Mouse (Mus musculus): Measurements from ENCODE around the gene Gm9747. TPM values are rescaled to one million over a fixed set of nuclear protein-coding genes. Genes with fewer than 3 reads are reported as not detected.

Gm9747 gene
- polyA plus RNA-seq, 1 experiment from 2014 or later = 2.6 TPM

DNA sequence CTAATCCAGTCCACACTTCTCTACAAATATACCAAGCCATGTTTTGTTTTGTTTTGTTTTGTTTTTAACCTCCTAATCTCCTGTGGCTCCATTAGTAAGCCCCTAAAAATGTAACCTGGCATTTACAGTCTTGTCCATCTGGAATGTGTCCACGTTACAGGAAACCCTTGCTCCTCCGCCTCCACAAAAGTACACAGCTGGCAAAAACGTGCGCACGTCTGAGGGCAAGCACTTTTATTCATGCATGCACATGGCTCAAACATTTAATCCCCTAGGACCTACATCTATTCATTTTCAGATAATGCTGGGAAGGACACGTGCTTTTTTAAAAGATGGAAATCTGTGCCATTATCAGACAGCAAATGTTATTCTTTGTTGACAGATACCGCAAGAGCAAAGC is 25.4 kb downstream of the Gm9747 start:
- WGBS (ENCODE audit: insufficient replicate concordance) = 68% methylated on average over 7 of the region's 7 CpGs
- Histone ChIP-seq H3K9ac (no peak overlapping the region), H3K4me3 (replicated peaks) (no peak overlapping the region), H3K36me3 (no peaks in the 10 kb centered on the region), H3K27me3 (no peaks in the 10 kb centered on the region), H3K4me1 (replicated peaks) (no peaks in the 10 kb centered on the region), H3K27ac (no peak overlapping the region), H3K9me3 (replicated peaks) (no peaks in the 10 kb centered on the region), H3K4me2 (no peak overlapping the region)
- ATAC-seq (ENCODE audit: low read depth) = no peak
- no peak for DNase-seq

DNA sequence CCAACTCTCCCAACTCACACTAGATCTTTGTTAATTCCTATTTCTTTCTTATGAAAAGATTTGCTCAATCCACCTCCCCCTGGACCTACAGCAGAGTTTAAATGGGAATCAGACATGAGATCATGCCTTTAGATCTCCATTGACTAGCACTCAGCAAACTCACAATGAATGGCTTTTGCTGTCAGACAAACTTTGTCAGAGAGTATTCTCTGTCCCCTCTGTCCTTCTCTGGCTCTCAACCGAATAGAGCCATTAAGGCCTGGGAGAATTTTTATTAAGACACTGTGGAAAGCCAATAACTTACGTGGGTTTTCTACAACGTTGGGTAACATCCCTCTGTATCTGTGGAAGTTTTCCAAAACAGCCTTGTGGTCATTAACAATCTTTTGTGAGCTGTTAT is 27.1 kb downstream of the Gm9747 start:
- H3K36me3 ChIP-seq = no peaks in the 10 kb centered on the region
- WGBS (ENCODE audit: insufficient replicate concordance) = 57% methylated on average over 3 of the region's 3 CpGs
- H3K9ac ChIP-seq = no peak overlapping the region

DNA sequence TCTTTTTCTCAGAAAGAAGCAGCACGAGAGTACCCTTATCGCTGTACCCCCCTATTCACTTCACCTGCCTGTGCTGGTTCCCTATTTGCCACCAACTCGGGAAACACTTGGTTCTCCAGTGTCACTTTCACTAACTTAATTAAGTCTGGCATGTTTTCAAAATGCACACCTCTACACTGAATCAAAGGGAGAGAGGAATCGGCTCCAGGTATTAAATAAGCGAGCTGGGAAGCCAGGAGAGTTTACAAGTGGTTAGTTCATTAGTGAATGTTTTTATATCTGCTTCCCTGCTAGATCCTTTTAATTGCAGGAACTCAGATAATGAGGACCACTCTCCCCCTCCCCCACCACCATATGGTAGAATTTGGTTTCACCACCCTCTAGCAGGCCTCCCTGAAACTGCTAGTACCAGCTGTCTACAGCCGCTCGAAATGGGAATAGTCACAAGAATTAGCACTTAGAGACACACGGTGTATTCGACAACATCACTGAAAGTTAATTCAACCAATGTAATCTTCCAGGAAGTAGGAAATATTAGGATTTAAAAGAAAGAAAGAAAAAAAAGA is 28.2 kb downstream of the Gm9747 start:
- no peaks in the 10 kb centered on the region for H3K36me3 ChIP-seq
- H3K27ac ChIP-seq = no peak overlapping the region
- no peak overlapping the region for H3K4me2 ChIP-seq
- H3K4me1 ChIP-seq (replicated peaks) = no peaks in the 10 kb centered on the region
- no peaks in the 10 kb centered on the region for H3K27me3 ChIP-seq
- no peaks in the 10 kb centered on the region for H3K9me3 ChIP-seq (replicated peaks)
- WGBS (ENCODE audit: insufficient replicate concordance) = 57% methylated on average over 9 of the region's 9 CpGs
- no peak for ATAC-seq (ENCODE audit: low read depth)
- no peak for DNase-seq
- H3K4me3 ChIP-seq (replicated peaks) = no peak overlapping the region
- no peak overlapping the region for H3K9ac ChIP-seq

More for the DNA sequence above, 27.1 kb downstream of the Gm9747 start:
- DNase-seq (no peak), ATAC-seq (ENCODE audit: low read depth) (no peak)
- Histone ChIP-seq H3K9me3 (replicated peaks) (no peaks in the 10 kb centered on the region), H3K27ac (no peak overlapping the region), H3K4me3 (replicated peaks) (no peak overlapping the region), H3K27me3 (no peaks in the 10 kb centered on the region), H3K4me1 (replicated peaks) (no peaks in the 10 kb centered on the region), H3K4me2 (no peak overlapping the region)

DNA sequence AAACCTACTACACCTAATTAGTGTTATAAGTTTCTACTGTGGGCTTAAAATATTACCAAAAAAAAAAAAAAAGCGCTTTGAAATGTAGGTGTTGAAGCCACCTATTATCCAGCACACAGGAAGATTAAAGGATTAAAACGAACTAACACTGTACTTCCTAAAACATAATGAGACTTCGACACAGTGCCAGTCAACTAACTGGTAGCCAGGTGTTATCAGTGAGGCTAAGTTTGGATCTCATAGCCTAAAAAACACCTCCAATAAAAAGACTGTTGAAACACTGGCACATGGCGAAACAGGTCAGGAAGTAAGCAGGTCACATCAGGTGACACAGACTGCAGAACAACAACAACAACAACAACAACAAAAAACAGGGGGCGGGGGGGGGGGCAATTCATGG is 28.7 kb downstream of the Gm9747 start:
- WGBS (ENCODE audit: insufficient replicate concordance) = 54% methylated on average over 5 of the region's 5 CpGs
- Histone ChIP-seq H3K4me1 (replicated peaks) (no peaks in the 10 kb centered on the region), H3K27ac (no peak overlapping the region), H3K36me3 (no peaks in the 10 kb centered on the region), H3K4me2 (no peak overlapping the region), H3K4me3 (replicated peaks) (no peak overlapping the region), H3K9me3 (replicated peaks) (no peaks in the 10 kb centered on the region), H3K27me3 (no peaks in the 10 kb centered on the region), H3K9ac (no peak overlapping the region)
- no peak for DNase-seq
- no peak for ATAC-seq (ENCODE audit: low read depth)

DNA sequence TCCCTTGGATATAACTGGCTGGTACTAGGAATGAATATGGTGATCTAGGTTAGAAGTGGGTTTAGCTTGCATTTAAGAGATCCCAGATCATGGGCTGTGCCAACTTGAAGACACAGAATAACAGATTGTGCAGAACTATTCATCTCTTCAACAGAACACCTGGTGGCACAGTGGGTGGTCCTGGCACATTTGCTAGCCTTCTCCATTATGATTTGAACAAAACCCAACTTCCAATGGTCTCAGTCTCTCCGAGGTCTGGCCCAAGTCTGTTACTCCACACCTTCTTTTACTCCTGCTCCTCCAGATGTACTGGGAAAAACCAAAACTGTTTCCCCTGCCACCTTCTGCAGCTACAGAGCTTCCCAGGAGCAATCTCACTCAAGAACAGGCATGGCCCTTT is 29.4 kb downstream of the Gm9747 start:
- 50% methylated on average over 1 of the region's 1 CpGs for WGBS (ENCODE audit: insufficient replicate concordance)
- no peak for DNase-seq
- no peaks in the 10 kb centered on the region for H3K4me1 ChIP-seq (replicated peaks)
- H3K9ac ChIP-seq = no peak overlapping the region
- H3K9me3 ChIP-seq (replicated peaks) = no peaks in the 10 kb centered on the region
- no peak overlapping the region for H3K27ac ChIP-seq
- no peaks in the 10 kb centered on the region for H3K36me3 ChIP-seq
- no peaks in the 10 kb centered on the region for H3K27me3 ChIP-seq
- H3K4me3 ChIP-seq (replicated peaks) = no peak overlapping the region
- no peak overlapping the region for H3K4me2 ChIP-seq
- no peak for ATAC-seq (ENCODE audit: low read depth)

DNA sequence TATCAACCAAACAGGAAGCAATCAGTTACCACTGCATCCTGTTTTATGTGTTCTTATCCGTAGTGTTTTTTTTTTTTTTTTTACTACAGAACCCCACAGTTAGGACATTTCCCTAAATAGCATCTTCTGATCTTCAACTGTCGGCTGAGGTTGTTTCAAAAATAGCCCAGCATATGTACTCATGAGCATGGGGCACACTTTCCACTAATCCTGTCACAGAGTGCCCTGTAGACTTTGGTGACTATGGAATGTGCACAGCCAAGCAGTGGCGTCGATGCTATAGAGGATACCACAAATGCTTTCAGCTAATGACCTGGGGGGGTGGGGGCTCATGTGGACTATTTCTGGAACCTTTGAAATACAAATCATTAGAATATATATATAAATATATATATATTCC is 34.6 kb downstream of the Gm9747 start:
- no peak for DNase-seq
- H3K4me3 ChIP-seq (replicated peaks) = no peak overlapping the region
- ATAC-seq (ENCODE audit: low read depth) = no peak
- no peaks in the 10 kb centered on the region for H3K4me1 ChIP-seq (replicated peaks)
- no peak overlapping the region for H3K27ac ChIP-seq
- no peak overlapping the region for H3K9ac ChIP-seq
- H3K4me2 ChIP-seq = no peak overlapping the region
- WGBS (ENCODE audit: insufficient replicate concordance) = 22% methylated on average over 4 of the region's 4 CpGs
- H3K27me3 ChIP-seq = no peaks in the 10 kb centered on the region
- H3K36me3 ChIP-seq = no peaks in the 10 kb centered on the region
- H3K9me3 ChIP-seq (replicated peaks) = no peaks in the 10 kb centered on the region

DNA sequence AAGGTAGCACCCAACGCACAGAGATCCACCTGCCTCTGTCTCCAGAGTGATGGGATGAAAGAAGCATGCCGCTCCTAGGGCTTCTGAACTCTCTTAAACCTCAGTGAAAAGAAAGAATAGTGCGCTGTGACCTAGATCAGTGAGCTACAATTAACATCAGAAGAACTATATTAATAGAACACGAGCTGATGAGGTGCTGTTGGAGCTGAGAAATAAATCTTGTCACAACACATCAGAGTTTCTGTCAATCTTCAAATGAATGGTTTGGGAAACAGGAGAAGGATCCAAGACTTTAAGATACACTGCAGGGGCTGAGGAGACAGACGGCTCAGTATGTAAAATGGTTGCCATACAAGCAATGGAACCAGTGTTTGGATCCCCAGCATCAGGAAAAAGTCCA is 39.3 kb downstream of the Gm9747 start:
- no peak overlapping the region for H3K4me2 ChIP-seq

DNA sequence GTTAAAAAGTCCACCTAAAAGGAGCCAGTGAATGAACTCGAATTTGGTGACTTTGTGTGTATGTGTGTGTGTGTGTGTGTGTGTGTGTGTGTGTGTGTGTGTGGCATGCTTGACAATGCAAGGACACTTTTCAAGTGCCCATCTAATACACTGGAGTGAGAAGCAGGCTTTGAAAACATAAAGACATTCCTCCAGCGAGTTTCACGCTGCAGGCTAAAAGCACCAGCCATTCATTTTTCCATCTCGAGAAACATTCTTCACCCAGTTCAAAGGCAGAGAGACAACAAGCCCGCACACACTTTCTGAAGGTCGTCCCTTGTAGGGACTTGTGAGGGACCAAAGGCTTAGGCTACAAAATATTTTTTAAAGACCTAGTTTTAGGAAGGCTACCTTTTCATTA is 40.6 kb downstream of the Gm9747 start:
- Histone ChIP-seq H3K9me3 (replicated peaks) (no peaks in the 10 kb centered on the region), H3K27ac (no peak overlapping the region), H3K4me1 (replicated peaks) (no peaks in the 10 kb centered on the region), H3K9ac (no peak overlapping the region), H3K27me3 (no peaks in the 10 kb centered on the region), H3K4me3 (replicated peaks) (no peak overlapping the region), H3K36me3 (peaks cover 8% of the 10 kb centered on the region; the same call in 1 of the 2 replicates), H3K4me2 (no peak overlapping the region)
- no peak for ATAC-seq (ENCODE audit: low read depth)
- 59% methylated on average over 6 of the region's 6 CpGs for WGBS (ENCODE audit: insufficient replicate concordance)
- no peak for DNase-seq

More for the DNA sequence above, 39.3 kb downstream of the Gm9747 start:
- 65% methylated on average over 5 of the region's 5 CpGs for WGBS (ENCODE audit: insufficient replicate concordance)
- H3K4me1 ChIP-seq (replicated peaks) = no peaks in the 10 kb centered on the region
- no peak overlapping the region for H3K27ac ChIP-seq
- DNase-seq (no peak), ATAC-seq (ENCODE audit: low read depth) (no peak)
- no peaks in the 10 kb centered on the region for H3K27me3 ChIP-seq
- H3K9me3 ChIP-seq (replicated peaks) = no peaks in the 10 kb centered on the region
- no peak overlapping the region for H3K4me3 ChIP-seq (replicated peaks)
- H3K36me3 ChIP-seq = peaks cover 7% of the 10 kb centered on the region; the same call in 1 of the 2 replicates
- no peak overlapping the region for H3K9ac ChIP-seq

DNA sequence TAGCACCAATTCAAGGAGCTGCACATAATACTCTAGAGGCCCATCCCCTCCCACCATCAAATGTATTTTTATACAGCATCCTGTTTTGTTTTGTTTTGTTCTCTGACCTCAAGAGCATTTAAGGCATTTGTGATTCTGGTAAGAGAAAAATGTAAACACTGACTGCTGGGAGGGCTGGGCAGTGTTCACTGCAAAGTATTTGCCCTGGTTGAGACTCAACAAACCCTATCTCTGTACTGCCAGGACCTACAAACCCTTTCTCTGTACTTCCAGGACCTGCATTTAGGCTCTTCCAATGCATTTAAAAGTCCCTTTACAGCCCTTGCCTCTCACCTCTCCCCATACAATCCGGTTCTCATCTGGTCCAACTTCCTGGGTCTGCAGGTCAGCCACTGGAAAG is 41.4 kb downstream of the Gm9747 start:
- Histone ChIP-seq H3K4me3 (replicated peaks) (no peak overlapping the region), H3K27me3 (no peaks in the 10 kb centered on the region), H3K4me1 (replicated peaks) (no peaks in the 10 kb centered on the region), H3K9ac (no peak overlapping the region), H3K36me3 (peaks cover 8% of the 10 kb centered on the region; the same call in 1 of the 2 replicates), H3K4me2 (no peak overlapping the region), H3K27ac (no peak overlapping the region), H3K9me3 (replicated peaks) (no peaks in the 10 kb centered on the region)
- DNase-seq (no peak), ATAC-seq (ENCODE audit: low read depth) (no peak)
- WGBS (ENCODE audit: insufficient replicate concordance) = 8% methylated on average over 1 of the region's 1 CpGs

DNA sequence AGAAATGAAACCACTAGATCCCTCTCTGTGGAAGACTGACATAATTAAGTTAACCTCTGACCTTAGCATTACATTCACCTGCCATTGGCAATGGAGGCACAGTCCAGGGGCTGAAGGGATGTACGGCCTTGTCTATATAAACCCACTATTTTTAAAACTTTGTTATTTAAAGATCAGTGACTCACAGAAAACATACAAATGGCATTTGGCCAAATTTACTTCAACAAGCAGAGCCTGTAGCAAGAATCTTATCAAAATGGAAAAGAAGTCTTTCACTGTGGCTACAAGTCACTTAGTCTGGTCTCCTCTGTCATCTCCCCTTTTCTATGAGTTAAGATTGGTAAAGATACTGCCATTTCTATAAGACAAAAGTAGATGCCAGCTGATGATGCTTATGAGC is 46.9 kb downstream of the Gm9747 start:
- H3K27ac ChIP-seq = no peak overlapping the region
- H3K4me1 ChIP-seq (replicated peaks) = peaks cover 15% of the 10 kb centered on the region
- 61% methylated on average over 1 of the region's 1 CpGs for WGBS (ENCODE audit: insufficient replicate concordance)
- H3K9me3 ChIP-seq (replicated peaks) = no peaks in the 10 kb centered on the region
- no peak overlapping the region for H3K4me3 ChIP-seq (replicated peaks)
- ATAC-seq (ENCODE audit: low read depth) = no peak
- H3K4me2 ChIP-seq = no peak overlapping the region
- peaks cover 9% of the 10 kb centered on the region; the same call in 1 of the 2 replicates for H3K27me3 ChIP-seq
- no peak for DNase-seq
- H3K36me3 ChIP-seq = peaks cover 8% of the 10 kb centered on the region; the same call in 1 of the 2 replicates
- H3K9ac ChIP-seq = no peak overlapping the region

DNA sequence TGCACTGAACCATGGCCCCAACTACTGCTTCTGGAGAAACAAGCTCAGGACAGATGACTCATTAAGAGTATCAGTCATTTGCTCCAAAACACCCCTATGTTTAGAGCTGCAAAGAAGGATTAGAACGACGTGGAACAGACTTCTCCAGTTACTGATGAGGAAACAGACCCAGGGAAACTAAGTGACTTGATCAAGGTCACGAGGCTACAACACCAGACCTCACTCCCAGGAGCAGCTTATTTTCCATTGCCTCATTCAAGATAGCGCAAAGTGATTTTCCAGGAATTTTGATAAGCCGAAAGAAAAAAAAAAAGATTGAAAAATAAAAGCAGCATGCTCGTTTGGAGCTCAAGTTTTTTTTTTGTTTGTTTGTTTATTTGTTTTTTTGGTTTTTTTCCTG is 48.9 kb downstream of the Gm9747 start:
- DNase-seq = no peak
- 63% methylated on average over 6 of the region's 6 CpGs for WGBS (ENCODE audit: insufficient replicate concordance)
- no peak overlapping the region; the same call in 1 of the 2 replicates for H3K27ac ChIP-seq
- no peak for ATAC-seq (ENCODE audit: low read depth)
- peaks cover 5% of the 10 kb centered on the region; the same call in 1 of the 2 replicates for H3K36me3 ChIP-seq
- H3K4me3 ChIP-seq (replicated peaks) = no peak overlapping the region
- peaks cover 23% of the 10 kb centered on the region for H3K27me3 ChIP-seq
- H3K4me1 ChIP-seq (replicated peaks) = peaks cover 15% of the 10 kb centered on the region
- H3K9me3 ChIP-seq (replicated peaks) = no peaks in the 10 kb centered on the region
- no peak overlapping the region for H3K9ac ChIP-seq
- H3K4me2 ChIP-seq = no peak overlapping the region

DNA sequence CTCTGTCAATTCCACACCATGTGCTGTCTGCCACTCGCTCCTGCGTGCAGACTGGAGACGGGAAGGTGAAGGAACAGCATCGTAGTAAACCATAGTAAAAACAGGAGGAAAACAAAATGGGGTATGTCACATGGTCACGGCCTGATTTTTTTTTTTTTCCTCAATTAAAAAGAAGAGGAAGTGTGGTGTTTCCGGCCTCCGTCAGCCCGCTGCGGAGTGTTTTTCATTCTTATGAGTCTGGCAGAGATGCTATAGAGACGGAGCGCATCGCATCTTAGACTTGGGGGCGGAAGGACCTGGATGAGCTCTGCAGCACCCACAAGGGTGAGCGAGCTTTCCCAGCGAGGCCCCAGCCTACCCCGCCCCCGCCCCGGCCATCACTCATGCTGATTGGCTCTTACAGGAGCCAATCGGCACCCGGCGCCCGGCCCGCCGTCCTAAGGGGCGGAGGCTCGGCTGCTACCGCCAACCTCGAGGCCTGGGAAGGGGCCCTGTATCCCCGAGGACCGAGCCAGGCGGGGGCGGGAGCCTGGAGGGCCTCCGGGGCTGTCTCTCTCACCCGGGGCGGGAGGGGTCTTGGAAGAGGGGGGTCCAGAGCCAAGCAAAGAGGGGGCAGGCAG is 50.2 kb downstream of the Gm9747 start:
- H3K4me1 ChIP-seq (replicated peaks) = peaks cover 19% of the 10 kb centered on the region
- no peaks in the 10 kb centered on the region for H3K9me3 ChIP-seq (replicated peaks)
- DNase-seq (peak; percentile 75), ATAC-seq (ENCODE audit: low read depth) (peak; percentile 98)
- H3K36me3 ChIP-seq = peaks cover 5% of the 10 kb centered on the region; the same call in 1 of the 2 replicates
- 1% methylated on average over 32 of the region's 35 CpGs for WGBS (ENCODE audit: insufficient replicate concordance)
- peak overlapping the region; percentile 80 for H3K9ac ChIP-seq
- peak overlapping the region; percentile 66 for H3K4me3 ChIP-seq (replicated peaks)
- H3K4me2 ChIP-seq = peak overlapping the region; percentile 88
- H3K27me3 ChIP-seq = peaks cover 36% of the 10 kb centered on the region
- peak overlapping the region; percentile 75 for H3K27ac ChIP-seq
